Mouse (Mus musculus) adrenal gland, adult 18-20 months (tissue): ENCODE data around the gene Wfdc3. TPM values are rescaled to one million over a fixed set of nuclear protein-coding genes. Genes with fewer than 3 reads are reported as not detected.
A peak's percentile ranks its signal among the peaks of the same experiment; 100 is the strongest.

Source experiments
- DNase-seq, 2 experiments: peaks; one replicate each; pipeline ENCODE4 v3.0.0; 2021 to 2022; ENCODE audit warnings: low spot score in 2 of 2
- total RNA-seq, 2 experiments: library from RNA; stranded (reverse); gene quantifications; 1 replicate in 1 of 2; 2 replicates in 1 of 2; pipeline ENCODE4 v1.2.3; 2021

Gene Wfdc3
- total RNA-seq, 2 experiments from 2014 or later = 0.20 to 0.45 TPM

DNA sequence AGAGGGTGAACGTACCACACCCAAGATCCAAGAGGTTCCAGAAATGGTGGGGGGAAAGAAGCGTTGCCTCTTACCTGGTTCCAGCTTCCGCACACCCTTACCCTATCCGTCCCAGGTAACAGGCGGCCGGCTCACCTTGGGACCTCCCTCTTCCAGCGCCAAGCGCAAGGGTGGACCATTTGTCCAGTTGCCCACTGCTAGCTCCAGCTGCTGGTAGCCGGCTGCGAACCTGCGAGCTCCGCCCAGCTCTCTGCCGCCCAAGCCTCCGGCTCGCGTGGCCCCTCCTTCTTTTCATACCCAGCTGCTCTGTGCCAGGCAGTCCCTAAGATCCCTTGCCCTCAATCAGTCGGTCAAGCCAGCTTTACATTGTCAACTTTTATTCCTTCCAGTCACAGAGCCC, 31.1 kb upstream of the Wfdc3 start:
- no peak for DNase-seq

DNA sequence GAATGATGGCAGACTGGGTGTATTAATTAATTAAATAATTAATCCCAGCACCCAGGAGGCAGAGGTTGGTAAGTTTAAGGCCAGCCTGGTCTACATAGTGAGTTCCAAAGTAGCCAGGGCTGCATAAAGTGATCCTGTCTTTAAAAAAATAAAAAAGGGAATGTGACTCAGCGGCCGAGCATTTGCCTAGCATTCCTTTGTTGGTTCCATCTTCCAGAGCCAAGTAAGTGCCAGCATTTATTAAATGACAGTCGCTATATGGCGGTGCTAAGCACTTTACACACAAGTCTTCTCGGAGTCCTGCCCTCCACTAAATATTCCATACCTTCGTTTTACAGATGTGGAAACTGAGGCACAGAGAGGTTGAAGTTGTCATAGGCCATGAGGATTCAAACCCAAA, 30.4 kb upstream of the Wfdc3 start:
- DNase-seq = no peak

- DNase-seq = no peak
These were observed 28.2 kb upstream of the Wfdc3 start for GRCm38 (mm10) chr2:164773989-164774364.

GRCm38 (mm10) chr2:164773229-164773988, 27.7 kb upstream of the Wfdc3 start:
- DNase-seq = no peak

DNA sequence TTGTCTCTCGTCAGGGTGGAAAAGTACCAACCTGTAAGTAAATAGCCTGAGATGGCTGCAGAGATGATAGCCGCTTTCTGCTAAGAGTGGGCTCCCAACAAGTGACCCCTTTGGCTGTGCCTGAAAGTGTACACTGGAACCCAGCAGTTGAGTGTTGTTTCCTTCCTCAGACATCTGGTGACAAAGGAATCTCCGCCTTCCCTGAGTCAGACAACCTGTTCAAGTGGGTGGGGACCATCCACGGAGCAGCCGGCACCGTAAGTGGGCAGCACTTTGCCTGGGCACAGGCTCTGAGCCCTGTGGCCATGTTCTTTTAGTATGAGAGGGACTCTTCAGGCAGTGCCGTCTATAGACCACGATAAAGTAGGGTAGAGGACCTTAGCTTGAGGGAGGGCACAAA, 25.4 kb upstream of the Wfdc3 start:
- no peak for DNase-seq

- DNase-seq = no peak
These were observed 24.5 kb upstream of the Wfdc3 start for GRCm38 (mm10) chr2:164770279-164770678.

DNA sequence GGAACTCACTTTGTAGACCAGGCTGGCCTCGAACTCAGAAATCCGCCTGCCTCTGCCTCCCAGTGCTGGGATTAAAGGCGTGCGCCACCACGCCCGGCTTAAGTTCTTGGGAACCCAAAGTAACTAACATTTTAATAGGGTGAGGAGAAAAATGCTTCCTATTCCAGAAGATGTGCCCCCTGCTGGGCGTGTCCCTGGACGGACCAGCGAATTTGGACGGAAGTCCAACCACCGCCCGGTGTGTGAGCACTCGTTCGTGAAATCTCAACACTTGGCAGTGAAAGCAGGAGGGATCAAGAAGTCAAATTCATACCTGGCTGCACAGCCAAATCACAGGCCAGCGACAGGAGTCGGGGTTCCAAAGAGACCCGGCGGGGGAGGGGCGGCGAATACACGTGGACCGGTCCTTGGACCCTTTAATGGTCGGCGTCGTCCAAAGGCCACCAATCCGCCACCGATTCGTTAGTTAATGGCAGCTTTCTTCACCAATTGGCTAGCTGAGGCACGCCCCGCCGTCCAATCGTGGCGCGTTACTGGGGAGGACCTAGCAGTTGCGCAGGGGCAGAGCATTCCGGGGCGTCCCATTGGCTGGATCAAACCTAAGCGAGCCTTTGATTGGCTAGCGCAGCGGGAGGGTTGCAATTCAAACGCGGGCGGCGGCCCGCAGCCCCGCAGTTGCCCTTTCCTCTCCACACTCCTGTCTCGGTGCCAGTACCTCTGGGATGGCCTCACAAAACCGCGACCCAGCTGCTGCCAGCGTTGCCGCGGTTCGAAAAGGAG, 23.7 kb upstream of the Wfdc3 start, which contains the start of gene Ube2c:
Gene Ube2c (plus strand): TSS at position 641 of the 780 bp plus-strand sequence.
- DNase-seq = peak; percentile 91 to 94

DNA sequence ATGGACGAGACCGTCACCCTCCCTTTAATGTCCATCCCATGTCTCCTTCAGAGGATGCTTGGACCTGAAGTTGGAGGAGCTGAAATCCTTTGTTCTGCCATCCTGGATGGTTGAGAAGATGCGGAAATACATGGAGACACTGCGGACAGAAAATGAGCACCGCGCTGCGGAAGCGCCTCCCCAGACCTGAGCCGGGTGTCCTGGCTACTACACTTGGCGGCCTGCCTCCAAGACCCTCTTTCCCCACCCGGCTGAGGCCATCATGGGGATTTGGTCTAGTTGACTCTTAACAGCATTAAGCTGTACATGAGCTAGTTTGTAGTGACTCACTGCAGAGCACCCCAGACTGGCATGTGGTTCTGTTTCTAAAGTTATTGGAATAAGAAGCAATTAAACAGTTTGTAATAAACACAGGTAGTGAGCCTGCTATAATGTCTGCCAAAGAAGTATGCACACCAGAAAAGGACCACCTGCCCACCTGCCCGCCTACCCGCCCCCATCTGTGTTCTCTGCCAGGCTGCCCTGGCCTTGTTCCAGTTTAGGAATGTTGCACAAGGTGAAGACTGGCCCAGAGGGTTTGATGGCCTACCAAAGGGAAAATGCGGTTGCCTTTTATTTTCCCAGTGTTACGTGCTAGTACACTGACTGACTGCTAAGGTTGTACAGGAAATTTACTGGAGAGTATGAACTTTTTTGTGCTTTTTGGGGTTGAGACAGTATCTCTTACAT, 22.2 kb upstream of the Wfdc3 start:
- DNase-seq = peak in 1 of 2 experiments; percentile 14

- no peak for DNase-seq
These were observed 20.1 kb upstream of the Wfdc3 start for GRCm38 (mm10) chr2:164765841-164766240.

- DNase-seq = no peak
These were observed 16.9 kb upstream of the Wfdc3 start for GRCm38 (mm10) chr2:164762593-164762992.

DNA sequence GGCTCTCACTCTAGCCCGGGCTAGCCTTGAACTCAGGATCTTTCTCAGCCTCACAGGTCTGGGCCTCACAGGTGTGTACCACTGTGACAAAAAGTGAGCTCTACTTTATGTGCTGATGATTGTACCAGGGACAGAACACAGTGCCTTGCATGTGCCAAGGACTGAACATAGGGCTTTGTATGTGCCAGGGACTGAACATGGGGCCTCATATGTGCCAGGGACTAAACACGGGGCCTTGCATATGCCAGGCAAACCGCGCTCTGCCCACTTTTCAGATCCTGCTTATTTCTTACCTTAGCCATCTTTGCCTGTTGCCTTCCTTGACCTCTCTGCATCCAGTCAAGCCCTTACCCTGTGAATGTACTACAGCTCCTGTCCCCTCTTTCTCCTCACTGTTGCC, 16.2 kb upstream of the Wfdc3 start:
- no peak for DNase-seq

DNA sequence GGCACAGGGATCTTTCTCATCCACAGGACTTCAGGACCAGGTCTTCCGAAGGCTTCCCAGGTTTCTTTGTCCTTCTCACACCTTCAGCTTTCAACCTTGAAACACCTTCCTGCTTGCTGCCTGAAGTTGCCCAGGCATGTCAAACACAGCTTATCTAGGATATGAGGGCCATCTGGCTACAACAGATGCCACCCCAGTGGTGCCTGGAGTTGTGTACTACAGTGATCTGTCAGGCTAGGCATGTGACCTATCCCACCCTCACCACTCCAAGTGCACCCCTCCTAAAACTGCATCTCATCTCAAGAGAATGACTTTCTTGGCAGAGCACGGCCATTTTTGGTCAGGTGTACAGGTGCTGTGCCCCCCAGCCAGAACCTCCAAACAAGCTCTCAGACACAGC, 15.8 kb upstream of the Wfdc3 start:
- no peak for DNase-seq

DNA sequence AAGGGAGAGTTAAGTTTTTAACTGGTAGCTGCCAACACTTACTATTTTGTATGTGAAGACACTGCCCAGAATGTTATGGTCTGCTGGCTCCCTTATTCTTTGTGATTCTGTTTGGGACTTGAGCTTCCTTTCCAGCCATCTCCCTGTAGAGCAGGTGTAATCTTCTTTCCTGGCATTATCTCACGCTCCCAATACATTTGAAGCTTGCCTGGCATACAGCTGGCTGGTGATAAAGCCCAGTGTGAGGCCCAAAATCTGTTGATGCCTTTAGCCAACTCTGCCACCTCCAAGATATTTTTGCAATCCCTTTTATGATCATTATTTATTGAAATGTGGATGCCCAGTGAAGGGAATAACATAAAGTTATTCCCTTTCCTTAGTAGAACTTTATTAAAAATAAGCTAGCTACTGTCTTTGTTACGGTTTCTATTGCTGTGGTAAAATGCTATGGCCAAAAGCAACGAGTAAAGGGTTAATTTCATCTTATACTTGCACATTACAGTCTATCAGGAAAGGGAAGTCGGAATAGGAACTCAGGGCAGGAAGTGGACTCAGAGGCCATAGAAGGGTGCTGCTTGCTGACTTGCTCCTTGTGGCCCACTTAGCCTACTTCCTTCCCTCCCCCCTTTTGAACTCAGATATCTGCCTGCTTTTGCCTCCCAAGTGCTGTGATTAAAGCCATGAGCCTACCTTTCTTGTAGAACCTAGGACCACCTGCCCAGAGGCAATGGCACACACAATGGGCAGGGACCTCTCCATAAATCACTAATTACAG, 14.5 kb upstream of the Wfdc3 start:
- DNase-seq = no peak

GRCm38 (mm10) chr2:164758692-164759091, 13.0 kb upstream of the Wfdc3 start:
- no peak for DNase-seq

- no peak for DNase-seq
These were observed 12.1 kb upstream of the Wfdc3 start for GRCm38 (mm10) chr2:164757841-164758240.

DNA sequence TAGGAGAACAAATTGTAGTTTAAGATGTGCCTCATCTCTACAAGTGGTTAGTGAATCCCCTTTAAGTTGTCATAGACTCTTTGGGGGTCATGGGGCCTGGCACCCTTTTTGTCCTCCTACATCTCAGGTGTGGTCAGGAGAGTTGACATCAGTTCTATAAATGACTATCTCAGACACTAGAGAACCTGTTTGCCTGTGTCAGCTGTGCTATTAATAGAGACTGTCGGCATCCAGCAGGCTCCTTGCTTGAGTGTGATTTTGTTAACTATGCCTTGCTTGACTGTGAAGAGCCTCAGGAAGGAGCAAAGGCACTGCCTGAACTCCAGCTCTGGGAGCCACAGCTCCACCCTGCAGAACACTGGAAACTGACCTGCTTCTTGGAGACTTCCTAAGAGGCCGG, 9.1 kb upstream of the Wfdc3 start:
- DNase-seq = no peak

DNA sequence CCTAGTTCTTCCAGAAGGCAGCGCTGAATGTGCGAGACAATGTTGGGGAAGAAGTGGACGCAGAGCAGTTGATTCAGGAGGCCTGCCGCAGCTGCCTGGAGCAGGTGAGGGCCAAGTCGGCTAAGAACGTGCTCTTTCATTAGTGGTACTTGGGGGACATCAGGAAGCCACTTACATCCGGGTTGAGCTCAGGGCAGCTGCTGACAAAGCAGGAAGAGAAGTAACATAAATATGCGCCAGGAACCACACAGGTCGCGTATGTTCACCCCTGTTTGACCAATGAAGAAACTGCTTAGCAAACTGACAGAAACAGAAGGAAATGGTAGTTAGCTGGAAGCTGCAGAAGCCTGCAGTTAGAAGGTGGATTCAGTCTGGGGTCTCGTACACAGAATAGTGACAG, 8.4 kb upstream of the Wfdc3 start:
- DNase-seq = no peak

- DNase-seq = no peak
These were observed 6.7 kb upstream of the Wfdc3 start for GRCm38 (mm10) chr2:164752454-164752853.

DNA sequence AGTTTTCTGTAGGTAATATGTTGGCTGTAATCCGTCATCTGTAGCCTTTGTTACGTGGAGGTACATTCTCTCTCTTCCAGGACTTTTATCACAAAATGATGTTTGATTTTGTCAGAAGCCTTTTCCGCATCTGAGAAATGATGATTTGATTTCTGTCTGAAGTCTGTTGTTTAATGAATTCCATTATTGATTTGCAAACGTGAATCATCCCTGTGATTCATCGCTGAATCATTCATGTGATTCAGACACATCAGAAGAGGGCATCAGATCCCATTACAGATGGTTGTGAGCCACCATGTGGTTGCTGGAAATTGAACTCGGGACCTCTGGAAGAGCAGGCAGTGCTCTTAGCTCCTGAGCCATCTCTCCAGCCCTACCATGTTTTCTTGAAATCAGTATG, 3.3 kb upstream of the Wfdc3 start:
- DNase-seq = no peak

DNA sequence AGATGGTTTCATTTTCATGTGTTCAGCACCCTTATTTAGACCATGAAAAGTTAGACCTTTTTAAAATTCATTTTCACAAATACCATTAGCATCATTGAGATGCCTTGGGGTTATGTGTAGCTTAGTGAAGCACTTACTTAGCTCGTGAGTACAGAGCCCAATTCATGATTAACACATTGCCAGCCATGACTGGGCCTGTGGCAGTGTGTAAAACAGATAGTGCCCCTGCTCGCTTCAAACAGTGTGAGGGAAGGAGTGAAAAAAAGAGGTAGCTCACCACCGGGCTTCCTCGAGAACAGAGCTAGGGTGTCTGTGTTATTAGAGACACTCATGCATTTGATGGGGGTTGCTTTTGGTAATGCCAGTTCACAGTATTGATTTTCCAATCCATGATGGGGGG, 2.5 kb upstream of the Wfdc3 start:
- no peak for DNase-seq

- no peak for DNase-seq
These were observed 962 bp upstream of the Wfdc3 start for GRCm38 (mm10) chr2:164746693-164747092.
